Mouse (Mus musculus) forelimb bud, embryonic 11.5 days (tissue): ENCODE measurements around the gene Hist1h3e.
"Not testable (repeated sequence)": the region's sequence is repeated elsewhere in the genome, so short reads cannot be mapped to it uniquely, and the experiment has no call there.

ENCODE experiments used
- DNase-seq: peaks from one replicate; pipeline ENCODE4 v3.0.0-alpha.2; 2012; ENCODE audit warnings: low read depth, low spot score

The Hist1h3e gene

GRCm38 (mm10) chr13:23561883-23562659 lies at the start of gene Hist1h3e:
Gene Hist1h3e, minus strand, starts transcription at chr13:23562369.
- DNase-seq = peak; percentile 99

GRCm38 (mm10) chr13:23611638-23612037 lies 49.5 kb upstream of the Hist1h3e start:
- DNase-seq = no peak

GRCm38 (mm10) chr13:23610393-23610792 lies 48.2 kb upstream of the Hist1h3e start:
- no peak for DNase-seq

DNA sequence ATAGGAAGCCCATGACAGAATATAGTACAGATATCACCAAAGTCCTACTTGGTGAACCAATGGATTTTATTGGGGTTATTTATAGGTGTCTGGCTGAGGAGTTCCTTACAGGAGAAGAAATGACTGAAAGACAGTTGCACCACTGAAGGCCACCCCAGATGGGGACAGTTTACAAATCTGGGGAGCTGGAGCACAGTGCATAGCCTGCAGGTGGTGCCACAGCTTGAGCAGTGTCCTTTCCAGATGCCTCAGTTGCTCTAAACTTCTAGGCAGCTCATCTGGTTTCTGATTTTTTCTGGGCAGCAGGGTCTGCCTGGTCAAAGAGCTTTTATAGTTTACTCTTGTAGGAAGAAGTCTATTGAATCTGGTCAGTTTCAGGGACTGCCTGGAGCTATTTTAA lies 47.7 kb upstream of the Hist1h3e start:
- DNase-seq = no peak

GRCm38 (mm10) chr13:23609209-23609608 lies 47.0 kb upstream of the Hist1h3e start:
- DNase-seq = no peak

GRCm38 (mm10) chr13:23605052-23605451 lies 42.9 kb upstream of the Hist1h3e start:
- DNase-seq = no peak

DNA sequence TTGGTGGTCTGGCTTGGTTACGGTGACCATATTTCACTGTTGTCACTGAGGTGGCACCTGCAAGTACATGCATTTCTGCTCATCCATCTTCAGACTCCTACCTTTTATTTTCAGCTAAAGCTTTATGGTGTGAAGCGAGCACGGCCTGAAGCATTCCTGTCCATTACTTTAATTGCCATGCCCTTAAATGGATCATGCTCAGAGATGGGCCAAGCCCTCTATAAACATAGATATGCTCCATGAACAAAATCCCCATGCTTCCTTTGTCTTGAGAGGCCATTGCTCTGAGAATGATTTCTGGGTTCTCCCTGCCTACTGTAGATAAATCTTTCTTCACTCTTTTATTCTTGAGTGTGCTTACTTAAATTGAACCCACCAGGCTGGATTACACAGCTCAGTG lies 42.3 kb upstream of the Hist1h3e start:
- no peak for DNase-seq

DNA sequence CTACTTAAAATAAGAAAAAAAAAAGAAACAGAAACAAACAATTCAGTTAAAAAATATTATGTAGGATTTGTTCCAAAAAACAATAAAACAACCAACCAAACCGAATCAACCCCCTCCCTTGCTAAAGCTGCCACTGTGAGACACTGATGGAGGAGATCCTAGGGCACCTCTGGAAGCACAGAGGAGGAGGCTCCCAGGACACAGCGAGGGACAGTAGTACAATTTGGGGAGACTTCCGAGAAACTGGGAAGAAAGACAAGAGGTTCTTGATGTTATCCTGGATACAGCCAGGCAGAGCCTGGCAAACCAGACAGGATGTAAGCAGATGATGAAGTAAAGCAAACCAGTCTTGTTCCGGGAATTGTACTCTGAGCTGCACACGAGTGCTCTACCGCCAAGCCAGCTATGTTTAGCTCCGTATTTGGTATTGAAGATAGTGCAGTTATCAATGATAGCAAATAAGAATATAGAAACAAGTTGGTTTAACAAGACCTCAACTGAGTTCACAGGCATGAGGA lies 41.1 kb upstream of the Hist1h3e start:
- DNase-seq = no peak

DNA sequence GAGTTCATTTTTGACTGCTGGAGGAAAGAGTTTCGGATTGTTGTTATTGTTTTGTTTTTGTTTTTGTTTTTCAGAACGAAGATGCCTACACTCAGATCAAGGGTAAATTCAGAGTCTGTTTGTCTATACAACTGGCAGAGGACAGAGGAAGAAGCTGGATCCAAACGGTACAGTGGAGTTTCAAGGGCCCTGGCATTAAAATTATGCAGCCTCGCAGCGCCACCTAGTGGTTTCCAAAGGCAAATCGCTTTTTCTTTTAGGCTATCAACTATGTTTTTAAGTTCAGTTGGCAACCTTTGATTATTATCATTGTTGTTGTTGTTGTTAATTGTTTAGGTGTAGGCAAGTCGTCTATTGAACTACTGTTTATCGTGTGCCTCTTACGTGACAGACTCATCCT lies 35.8 kb upstream of the Hist1h3e start:
- peak; percentile 77 for DNase-seq

- no peak for DNase-seq
Observed at GRCm38 (mm10) chr13:23595622-23596372, 33.6 kb upstream of the Hist1h3e start.

- no peak for DNase-seq
Observed at GRCm38 (mm10) chr13:23595185-23595584, 33.0 kb upstream of the Hist1h3e start.

- no peak for DNase-seq
Observed at GRCm38 (mm10) chr13:23593051-23593770, 31.0 kb upstream of the Hist1h3e start.

- DNase-seq = no peak
Observed at GRCm38 (mm10) chr13:23592614-23593013, 30.4 kb upstream of the Hist1h3e start.

DNA sequence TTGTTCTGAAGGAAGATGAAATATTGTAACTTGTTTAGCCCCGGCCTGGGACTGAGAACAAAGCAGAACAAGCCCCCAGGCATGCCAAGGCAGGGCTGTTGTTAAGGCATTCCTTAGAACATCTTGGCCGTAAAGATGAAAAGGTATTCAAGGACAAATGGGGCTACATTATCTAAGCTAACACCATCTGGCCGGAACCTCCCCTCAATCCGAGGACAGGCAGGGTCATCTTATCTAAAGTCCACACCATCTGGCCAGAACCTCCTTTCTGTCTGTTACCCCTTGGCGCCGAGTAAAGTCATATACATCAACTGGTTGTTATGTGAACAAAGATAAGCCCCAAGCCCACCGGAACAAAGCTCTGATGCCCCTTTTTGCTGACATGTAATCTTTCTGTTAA lies 29.7 kb upstream of the Hist1h3e start:
- DNase-seq = not testable (repeated sequence)

DNA sequence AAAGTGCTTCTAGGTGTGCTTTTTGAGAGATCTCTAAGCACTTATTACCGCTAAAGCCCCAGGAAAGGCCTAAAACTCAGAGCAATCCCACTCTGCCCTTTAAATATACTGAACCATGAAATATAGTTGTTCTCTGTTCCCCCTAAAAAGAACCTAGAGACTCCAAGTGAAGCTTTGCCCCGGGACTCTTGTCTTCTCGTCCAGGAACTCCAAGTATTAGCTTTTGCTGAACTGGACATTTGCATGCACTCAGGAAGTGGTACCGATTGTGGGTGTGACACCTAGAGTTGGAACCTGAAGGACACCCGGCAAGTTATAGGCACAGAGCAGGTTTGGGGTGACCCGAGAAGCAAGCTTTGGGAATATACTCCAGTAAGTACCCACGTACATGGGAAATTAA lies 29.0 kb upstream of the Hist1h3e start:
- DNase-seq = no peak

DNA sequence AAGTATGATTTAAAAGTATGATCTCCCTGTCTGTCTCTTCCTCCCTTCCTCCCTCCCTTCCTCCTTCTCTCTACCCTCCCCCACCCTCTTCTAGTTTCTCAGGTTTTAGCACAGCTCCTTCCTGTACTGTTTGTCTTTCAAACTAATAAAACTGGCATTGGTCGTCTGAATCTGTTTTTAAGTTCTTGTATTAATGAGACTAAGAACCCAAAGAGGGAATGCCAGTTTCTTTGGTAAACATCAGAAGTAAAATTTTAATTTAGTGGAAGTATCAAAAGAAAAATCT lies 24.7 kb upstream of the Hist1h3e start:
- DNase-seq = peak; percentile 11

GRCm38 (mm10) chr13:23586099-23586939 lies 24.1 kb upstream of the Hist1h3e start:
- DNase-seq = peak; percentile 33

- DNase-seq = peak; percentile 94
Observed at GRCm38 (mm10) chr13:23585442-23586098, 23.4 kb upstream of the Hist1h3e start.

GRCm38 (mm10) chr13:23585029-23585441 lies 22.9 kb upstream of the Hist1h3e start:
- DNase-seq = peak; percentile 79

DNA sequence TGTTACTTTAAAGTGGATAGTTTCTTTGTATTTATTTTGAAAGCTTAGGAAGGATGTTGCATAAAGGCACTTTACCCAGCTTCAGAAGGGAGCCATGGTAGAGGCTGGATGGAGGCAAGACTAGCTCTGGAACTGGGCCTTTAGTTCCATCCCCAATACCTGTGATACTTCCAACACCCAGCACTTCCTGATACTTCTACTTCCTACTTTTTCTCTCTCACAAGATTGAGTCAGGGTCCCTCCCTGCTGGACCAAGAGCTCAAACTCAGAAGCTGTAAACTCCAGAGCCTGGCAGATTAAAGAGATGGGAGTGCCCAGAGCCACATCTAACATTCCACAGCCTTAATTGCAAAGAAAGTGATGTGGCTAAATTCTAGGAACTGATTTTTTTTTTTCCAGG lies 22.2 kb upstream of the Hist1h3e start:
- peak; percentile 47 for DNase-seq
